Mouse (Mus musculus) inflammation-experienced regulatory T-cells (primary cell): ENCODE data around the gene Cyb5rl. TPM values are rescaled to one million over a fixed set of nuclear protein-coding genes. Genes with fewer than 3 reads are reported as not detected.

Source experiments
- polyA plus RNA-seq, 2 experiments: library from polyadenylated mRNA; unstranded; fragments of 100-300 nt; shearing (Covaris generic); gene quantifications; one replicate each; pipeline ENCODE4 v1.2.1; 2017

The Cyb5rl gene
- 1 to 10 TPM; 8.2 to 9.0 TPM for polyA plus RNA-seq

GRCm38 (mm10) chr4:107066252-107067124 is at the start of gene Cyb5rl, which contains the start of gene Mrpl37:
Gene Cyb5rl (plus strand): TSS chr4:107066988.
Gene Mrpl37 (minus strand): TSS chr4:107066868.

GRCm38 (mm10) chr4:107096841-107097373 is 30.1 kb downstream of the Cyb5rl start, which contains the start of gene Cdcp2:
Gene Cdcp2 (plus strand): TSS chr4:107096891.

Other genes starting within 250 kb of the Cyb5rl start
- gene Ssbp3, start 156.3 kb upstream of the Cyb5rl start, polyA plus RNA-seq = 10 to 100 TPM; 94.1 to 95.3 TPM
- 10 to 100 TPM; 62.8 to 67.5 TPM for gene Mrpl37, start 120 bp upstream of the Cyb5rl start, polyA plus RNA-seq
- gene Cdcp2, start 29.9 kb downstream of the Cyb5rl start, polyA plus RNA-seq = 1 to 10 TPM in 1 of 2 experiments, not detected in 1; 1.2 TPM
- 100 to 1,000 TPM; 395 to 444 TPM for gene Tmem59, start 111.4 kb downstream of the Cyb5rl start, polyA plus RNA-seq
- gene Tceanc2, start 112.1 kb downstream of the Cyb5rl start, polyA plus RNA-seq = 10 to 100 TPM; 18.4 to 18.6 TPM
- gene Ldlrad1, start 142.2 kb downstream of the Cyb5rl start, polyA plus RNA-seq = not detected
- gene Lrrc42, start 186.5 kb downstream of the Cyb5rl start, polyA plus RNA-seq = 10 to 100 TPM; 27.0 to 29.8 TPM
- gene Hspb11, start 186.6 kb downstream of the Cyb5rl start, polyA plus RNA-seq = 10 to 100 TPM; 12.4 to 16.4 TPM
- gene Dio1, start 240.2 kb downstream of the Cyb5rl start, polyA plus RNA-seq = under 1 TPM in 1 of 2 experiments, not detected in 1; 0.82 TPM
- gene Yipf1, start 247.4 kb downstream of the Cyb5rl start, polyA plus RNA-seq = 100 to 1,000 TPM; 111 to 112 TPM